Mouse (Mus musculus): ENCODE data around the gene Necab3.

DNA sequence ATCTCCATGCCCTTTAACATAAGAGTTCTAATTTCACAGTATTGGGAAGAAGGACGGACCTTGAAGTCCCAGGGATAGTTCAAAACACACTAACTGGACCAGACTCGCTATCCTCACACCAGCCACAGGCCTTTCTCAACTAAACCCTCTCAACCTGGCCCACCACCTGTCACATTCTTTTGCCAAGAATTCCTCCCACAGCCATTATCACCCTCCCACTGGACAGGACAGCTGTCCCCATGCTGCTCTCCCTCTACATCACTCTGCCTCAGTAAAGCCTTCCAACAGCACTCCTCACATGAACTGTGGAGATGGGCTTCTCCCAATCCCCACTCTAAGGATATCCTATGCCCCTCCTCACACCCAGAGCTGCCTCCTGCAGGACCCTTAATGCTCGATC is 6.9 kb upstream of the Necab3 start:
- TF ChIP-seq ZC3H11A (IDR thresholded peaks at IDR 0.05; ENCODE audit: borderline replicate concordance, low read depth, low read length) (no peak), HCFC1 (IDR thresholded peaks at IDR 0.05; ENCODE audit: borderline replicate concordance, insufficient read depth, low read length) (no peak), MAFK (IDR thresholded peaks at IDR 0.05; ENCODE audit: insufficient read depth, low read depth, low read length) (no peak), ZNF384 (IDR thresholded peaks at IDR 0.05; ENCODE audit: low read depth, low read length) (no peak)
